Mouse (Mus musculus) ES-CJ7 (cell line): ENCODE measurements around the gene Tns2.

Experiments
- DNase-seq: peaks from one replicate; pipeline ENCODE4 v3.0.0; 2011; ENCODE audit warnings: low read depth, low spot score

Gene Tns2

DNA sequence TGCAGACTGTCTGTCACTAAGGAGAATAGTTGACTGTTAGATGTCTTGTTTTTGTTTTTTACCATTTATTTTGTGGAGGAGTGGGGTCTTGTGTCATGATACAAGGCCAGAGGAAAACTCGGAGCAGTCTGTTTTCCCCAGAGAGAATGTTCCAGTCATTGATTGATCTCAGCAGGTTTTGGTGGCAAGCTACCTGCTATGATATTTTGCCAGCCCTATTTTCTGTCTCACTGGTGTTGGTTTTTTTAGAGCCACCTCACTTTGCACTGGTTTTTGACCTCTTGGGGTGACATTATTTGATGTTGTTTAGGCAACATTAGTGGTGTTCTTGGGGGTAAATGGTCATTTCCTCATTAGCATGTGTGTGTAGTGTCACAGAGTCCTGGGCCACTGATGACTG, 8.5 kb upstream of the Tns2 start:
- DNase-seq, result no peak

DNA sequence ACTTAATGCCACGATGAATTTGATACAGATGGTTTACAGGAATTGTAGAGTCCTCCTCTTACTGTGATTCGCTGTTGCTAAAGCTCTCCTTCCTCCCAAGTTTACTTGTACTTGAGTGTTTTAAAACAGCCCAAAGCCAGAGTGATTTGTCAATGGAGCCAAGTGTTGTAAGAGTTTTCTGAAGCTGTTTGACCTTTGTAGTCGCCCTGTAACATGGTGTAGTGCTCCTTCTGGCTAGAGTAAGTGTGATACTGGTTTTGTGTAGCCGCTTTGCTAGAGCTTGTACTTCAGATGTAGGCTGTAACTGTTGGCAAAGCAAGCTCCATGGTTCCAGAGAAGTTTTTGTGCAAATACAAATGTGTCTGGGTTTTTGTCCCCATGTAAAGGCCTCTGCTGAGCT, 8.0 kb upstream of the Tns2 start:
- DNase-seq, result no peak

DNA sequence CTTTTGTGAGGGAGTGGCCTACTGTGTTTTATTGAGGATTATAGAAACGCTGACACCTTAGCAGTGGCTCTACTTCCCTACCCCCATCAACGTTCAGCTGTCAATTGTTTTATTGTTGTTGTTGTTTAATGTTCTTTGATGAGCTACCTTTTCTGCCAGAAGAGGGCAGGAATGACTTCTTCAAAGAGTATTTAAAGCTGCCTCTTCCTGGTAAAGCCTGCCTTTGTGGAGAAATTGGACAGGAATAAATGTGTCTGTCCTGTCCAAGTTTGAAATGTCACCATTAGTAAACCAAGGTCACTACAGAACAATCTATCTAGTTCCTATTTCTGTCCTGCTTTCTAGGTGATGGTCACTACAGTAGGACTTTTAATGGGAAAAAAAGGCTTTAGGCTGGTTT, 6.1 kb upstream of the Tns2 start:
- DNase-seq, result no peak

DNA sequence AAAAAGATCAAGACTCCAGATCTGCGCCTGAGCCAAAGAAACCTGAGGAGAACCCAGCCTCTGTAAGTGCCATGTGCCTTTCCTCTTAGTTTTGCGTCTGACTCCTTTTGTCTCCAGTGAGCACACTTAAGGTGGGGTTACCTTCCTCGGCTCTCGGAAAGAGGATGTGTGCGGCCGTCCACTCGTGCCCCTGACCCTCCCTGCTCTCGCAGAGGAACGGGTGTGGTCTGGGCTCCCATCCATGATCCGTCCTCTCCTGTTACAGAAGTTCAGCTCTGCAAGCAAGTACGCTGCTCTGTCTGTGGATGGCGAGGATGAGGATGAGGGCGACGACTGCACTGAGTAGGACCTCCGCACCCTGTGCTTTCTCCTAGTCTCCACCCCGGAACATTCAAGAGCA, 5.2 kb upstream of the Tns2 start:
- DNase-seq, result no peak

DNA sequence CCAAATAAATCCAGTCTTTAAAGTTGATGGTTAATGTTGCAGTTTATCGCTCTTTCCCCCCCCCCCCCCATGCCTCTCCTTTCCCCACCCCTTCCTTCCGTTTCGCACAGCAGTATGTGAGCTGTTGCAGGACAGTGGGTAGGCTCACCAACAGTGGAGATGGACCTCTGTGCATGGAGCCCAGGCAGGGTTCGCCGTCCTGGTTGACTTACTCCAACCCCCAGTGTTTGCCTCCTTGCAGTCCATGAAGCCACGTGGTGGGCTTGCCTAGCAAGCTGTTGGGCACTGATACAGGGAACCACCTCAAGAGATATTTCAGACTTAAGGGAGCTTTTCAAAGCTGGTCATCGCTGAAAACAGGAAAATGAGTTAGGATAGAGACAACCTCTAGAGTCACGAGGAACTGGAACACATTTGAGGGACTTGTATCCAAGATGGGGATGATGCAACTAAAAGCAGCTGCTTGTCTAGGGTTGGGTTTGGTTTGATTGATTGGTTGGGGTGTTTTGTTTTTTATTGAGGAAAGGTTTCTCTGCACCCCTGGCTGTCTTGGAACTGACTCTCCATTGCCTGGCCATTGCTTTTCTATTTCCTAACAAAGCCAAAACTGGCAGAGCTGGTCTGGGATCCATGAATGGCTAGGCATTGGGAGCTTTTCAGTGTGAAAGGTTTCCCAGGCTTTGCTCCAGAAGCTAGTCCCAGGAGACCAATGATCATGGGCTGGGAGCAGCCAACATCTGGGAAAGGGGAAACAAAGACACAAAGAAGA, 2.9 kb upstream of the Tns2 start:
- DNase-seq, result no peak

DNA sequence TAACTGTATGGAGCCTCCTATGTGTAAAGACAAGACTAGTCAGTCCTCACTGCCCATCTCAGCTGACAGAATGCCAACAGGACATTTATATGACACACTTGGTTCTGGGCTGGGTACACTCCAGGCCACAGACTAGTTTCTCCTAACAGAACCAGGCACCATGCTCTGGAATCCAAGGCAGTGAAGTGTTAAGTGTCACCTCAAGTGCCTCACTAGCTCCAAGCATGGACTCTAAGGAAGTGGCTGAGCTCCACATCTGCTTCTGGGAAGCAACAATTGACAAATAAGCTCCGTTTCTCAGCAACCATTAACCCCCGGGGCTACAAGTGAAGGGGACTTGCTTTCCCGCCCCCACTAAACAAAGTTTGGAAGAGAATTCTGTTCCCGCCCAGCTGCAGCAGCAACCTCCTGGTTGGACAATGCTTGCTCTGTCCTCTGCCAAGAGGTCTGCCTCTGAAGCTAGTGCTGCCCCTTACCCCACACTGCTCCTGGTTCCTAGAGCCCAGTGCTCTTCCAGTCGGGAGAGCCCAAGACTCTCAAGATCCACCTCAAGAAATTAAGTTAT, 2.1 kb upstream of the Tns2 start:
- DNase-seq, result no peak

DNA sequence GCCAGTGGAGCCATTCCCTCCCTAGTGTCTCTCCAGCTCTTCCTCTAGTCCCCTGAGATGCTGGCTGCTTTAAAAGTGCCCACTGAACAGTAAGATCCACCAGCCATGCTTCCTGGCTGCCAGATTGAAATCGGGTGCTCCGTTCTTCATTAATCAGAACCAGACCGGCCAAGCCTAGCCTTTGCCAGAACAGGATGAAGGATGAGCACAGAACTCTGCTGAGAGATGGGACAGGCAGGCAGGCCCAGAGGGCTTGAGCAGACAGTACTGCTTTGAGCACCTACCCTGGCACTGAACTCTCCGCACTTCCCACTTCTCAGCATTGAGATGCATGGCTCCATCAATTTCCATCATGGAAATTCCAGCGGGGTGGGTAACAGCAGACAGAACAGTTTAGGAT, 953 bp upstream of the Tns2 start:
- no peak for DNase-seq

DNA sequence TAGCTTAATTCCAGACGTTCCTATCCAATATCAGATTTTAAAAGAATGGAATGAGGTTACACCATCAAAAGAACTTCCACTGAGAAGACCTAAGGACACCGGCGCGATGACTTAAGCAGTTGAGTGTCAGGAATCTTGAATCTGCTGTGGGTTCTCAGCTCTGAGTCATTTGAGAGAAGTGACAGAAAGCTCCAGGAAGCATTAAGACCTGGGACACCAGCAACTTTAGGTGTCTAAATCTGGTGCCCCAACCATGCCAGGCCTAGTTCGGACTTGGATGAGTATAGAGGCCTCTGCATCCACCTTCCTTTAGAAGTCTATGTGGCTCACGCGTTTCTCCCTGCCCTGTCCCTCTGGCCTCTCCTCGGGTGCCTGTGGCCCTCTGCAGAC, 447 bp upstream of the Tns2 start:
- no peak for DNase-seq

DNA sequence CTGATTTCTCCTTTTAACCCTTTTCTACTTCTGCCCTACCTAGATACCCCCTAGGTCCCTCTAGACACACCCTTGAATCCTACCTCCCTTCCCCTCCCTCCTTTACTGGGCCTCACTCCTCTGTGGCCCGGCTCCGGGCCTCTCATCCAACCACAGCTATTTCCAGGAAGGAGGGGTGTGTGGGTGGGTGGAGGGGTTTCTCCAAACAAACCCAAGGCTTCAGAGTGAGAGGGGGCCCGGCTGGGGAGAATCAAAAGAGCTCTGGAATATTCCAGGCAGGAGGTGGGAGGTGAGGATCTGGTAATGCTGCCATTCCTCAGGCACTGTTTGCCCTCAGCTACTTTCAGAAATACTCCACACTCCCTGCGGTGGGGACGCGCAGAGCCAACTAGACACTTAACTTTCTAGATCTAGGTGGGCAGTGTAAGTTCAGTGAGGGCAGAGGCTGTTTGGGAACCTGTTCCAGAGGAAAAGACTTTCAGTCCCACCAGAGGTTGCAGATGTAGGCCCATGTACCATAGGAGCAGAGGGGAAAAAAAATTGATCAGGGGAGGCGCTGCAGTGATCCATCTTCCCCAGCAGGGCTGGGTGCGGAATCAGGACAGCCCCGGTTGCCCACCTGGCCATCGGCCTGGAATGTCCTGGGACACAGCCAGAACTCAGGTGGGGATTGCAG, 921 bp downstream of the Tns2 start:
- DNase-seq, result no peak

DNA sequence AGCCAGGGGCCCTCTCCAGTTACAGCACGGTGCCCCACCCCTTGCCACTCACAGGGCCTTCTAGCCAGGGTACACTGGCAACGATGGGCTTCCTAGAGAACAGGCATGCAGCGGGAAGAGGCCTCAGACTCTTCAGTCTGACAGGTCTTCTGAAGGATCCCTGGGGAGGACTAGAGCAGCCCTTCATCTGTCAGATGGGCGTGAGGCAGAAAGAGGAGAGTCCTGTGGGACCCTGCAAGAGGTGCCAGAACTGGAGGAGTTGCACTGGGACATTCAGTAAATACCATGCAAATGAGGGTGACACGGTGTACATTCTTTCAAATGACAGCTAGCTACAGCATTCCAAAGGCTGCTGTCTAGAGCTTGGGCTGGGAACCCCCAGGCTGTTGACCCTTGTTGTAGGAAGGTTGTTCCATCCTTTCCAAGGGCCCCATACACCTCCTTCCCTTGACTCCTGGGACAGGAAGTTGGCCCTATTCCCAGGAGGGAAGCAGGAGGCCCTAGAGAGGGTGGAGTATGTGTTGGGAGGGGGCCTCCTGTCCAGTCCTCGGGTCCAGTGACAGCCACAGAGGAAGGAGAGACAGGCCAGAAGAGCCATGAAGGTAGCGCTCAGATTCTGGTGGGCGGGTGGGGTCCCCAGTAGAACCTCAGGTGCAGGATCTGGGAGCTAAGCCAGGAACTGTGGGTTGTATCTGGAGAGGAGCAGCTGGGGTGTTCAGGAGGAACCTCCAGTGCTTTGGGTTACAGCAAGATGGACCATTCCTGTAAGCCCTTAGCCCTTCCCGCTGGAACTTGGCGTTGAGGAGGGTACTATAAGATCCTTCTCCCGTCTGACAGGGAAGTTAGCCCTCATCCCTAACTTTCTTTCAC, 1.7 kb downstream of the Tns2 start:
- DNase-seq, result no peak

DNA sequence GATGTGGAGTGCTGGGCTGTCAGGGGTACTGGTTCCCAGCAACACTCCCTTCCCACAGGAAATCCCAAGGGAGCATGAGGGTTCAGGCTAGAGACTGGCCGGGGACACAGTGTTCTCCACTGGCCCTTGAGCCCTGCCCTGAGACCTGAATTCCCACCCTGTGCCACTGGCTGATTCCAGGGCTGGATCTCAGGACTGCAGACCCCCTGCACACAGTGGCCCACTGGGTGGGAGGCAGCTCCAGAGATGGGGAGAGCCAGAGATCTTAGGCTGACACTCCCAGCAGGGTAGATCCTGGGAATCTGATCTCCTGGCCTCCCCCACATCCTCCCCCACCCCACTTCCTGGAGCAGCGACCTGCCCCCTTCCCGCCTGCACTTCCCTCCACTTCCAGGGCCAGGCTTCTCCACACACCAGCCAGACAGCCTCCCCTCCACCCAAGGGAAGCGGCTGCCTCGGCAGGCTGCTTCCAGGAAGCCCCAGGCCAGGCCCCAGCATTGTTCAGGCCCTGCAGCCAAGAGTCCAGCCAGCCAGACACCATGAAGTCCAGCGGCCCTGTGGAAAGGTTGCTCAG, 2.4 kb downstream of the Tns2 start:
- no peak for DNase-seq

DNA sequence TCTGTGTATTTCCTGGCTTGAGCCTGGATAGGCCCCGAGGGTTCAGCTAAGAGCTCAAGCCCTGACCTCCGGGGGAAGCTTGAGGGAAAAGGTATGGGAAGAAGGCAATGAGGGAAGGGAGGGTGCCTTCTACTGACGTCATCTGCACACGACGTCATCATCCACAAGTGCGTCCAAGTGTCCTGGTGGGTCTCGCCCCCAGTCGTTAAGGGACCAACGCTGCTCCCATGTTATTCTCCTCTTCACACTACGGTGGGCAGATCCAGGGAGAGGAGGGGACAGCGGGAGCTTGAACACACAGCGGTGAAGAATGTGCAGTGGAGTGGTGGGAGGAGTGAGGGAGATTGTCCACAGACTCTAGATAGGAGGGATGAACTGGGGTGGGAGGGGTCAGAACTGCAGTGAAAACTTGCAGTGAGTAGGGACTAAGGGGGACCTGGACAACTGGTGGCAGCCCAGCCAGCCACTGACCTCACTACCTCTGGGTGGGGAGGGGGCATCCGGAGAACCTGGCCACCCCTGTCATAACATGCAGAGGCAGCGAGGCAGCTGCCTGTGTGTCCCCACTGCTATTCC, 3.2 kb downstream of the Tns2 start:
- DNase-seq, result no peak

DNA sequence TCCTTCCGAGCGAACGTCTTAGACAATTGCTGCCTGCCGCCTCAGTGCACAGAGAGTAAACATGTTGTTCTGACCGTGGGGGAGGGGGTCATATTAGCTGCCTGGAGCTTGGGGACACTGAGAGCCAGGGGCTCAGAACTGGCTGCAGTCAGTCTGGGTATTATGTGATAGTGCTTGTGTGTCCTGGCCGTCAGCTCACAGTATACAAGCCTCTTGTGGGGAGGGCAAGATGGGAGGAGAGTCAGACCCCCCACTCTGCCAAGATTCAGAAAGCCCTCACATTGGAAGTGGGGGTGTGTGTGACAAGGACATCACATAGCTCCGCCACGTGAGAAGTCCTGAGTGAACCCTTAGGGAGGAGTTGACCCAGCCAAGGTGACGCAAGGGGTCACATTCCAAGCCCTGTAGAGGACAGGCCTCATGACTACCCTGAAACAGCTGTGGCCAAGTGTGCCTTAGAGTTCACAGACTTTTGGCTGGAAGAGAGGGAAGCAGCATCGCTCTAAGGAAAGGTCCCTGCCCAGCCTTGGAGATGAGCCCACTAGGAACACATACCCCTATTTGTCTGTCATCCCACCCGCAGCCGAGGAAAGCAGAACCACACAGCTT, 3.8 kb downstream of the Tns2 start:
- DNase-seq, result peak; percentile 50

DNA sequence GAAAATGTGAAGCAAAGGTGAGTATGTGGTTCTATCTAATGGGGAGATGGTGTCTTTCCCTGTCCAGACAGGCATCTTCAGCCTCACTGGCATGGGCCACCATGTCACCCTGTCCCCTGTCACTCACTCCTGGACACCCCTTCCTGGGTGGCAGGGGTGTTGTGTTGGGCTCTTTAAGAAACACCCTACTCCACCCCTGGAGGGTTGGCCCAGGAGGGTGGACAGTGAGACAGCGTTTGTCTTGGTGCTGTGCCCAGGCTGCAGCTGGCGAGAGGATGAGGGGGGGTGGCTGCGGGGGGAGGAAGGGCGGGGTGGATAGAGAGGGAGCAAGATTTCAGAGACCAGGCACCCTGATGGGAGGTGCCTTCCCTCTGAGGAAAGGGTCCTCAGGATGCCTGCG, 5.1 kb downstream of the Tns2 start:
- DNase-seq, result no peak

DNA sequence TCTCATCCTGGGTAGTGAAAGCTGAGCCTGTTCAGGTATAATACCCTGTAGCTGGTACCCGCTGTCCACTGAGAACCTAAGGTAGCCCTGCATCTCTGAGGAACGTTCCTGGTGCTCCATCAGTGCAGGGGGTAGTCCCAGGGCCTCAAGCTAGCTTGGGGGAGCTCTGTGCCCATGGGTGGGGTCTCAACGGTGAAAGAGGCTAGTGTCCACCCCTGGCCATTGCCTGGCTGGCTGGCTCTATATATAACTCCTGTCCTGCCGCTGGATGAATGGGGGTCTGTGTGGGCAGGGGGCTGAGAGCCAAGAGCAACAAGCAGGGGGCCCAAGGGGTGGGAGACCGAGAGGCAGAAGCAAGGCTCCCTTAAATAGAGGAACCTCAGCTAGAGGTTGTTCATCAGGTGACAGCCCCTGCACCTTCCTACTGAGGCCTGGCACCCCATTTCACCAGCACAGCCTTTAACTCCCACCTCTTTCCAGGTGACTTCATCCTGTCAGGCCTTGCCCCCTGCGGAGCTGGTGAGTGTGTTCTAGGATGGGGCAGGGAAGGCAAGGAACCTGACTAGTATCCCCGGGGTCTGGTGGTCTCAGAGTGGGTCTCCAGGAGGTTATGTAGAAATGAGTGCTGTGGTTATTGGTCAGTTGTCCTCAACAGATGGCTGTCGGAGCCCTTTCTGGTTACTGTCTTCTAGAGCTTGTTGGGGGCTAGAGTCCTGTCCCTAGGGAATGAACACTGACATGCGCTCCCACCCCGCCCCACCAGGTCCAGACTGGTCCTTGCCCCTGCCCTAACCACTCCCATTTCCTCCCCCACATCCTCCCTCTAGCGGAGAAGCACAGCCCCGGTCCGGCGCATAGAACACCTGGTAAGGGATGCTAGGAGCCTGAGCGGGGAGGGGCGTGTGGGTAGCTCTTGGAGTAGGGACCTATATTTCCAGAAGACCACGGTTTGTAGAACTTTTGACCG, 5.8 kb downstream of the Tns2 start:
- peak; percentile 66 for DNase-seq

DNA sequence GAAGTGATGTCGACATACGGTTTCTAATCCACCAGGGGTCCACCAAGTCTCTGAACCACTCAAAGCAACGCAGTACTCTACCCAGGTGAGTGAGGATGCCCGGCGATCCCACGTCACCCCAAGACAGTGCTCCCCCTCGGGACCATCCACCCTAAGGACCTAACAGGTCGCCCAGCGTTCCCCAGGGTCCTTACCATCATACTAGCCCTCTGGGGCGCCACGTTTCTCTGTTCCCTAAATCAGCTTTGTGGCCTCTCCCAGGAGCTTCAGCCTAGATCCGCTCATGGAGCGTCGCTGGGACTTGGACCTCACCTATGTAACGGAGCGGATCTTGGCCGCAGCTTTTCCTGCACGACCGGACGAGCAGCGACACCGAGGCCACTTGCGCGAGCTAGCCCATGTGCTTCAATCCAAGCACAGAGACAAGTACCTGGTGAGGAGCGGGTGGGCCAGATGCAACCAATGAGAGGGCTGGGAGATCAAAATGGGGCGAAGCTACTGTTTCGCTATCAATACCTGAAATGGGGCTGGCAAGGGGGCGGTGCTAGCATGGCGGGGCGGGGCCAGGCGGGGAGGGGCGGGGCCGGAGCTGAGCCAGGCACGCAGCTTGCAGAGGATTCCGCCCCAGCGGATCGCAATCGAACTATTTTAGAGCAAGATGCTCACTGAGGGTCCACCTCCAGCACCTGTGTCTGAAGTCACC, 6.7 kb downstream of the Tns2 start:
- peak; percentile 69 for DNase-seq

DNA sequence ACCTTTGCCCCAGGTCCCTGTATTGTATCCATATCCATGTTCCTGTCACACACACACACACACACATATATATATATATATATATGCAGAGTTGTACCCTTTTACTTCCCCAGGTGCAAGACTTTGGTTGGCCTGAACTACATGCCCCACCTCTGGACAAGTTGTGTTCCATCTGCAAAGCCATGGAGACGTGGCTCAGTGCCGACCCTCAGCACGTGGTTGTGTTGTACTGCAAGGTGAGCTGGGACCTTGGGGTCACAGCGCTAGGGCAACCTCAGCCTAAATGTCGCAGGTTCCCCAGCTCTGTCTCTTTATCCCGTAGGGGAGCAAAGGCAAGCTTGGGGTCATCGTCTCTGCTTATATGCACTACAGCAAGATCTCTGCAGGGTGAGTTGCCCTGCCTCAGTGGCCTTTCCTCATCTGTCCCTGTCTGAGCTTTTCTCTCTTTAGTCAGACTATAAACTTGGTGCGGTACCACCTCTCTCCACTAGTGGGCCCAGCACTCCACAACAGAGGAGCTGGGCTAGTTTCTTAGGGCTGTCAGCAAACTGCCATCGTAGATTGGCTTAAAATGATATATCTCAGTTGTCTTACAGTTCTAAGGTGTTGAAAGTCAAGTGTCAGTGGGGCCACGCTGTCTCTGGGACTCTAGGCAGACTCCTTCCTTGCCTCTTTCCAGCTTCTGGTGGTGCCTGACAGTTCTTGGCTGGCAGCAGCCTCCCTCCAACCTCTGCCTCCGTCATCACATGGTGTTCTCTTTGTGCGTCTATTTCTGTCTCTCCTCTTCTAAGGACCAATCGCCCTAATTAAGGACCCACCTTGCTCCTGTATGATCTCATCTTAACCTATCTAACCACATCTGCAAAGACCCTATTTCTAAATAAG, 7.7 kb downstream of the Tns2 start:
- peak; percentile 81 for DNase-seq
